Mouse (Mus musculus) neutrophil, adult 5-6 weeks (primary cell): ENCODE measurements around the gene Tmem178. TPM values are rescaled to one million over a fixed set of nuclear protein-coding genes. Genes with fewer than 3 reads are reported as not detected.

Source experiments
- ATAC-seq: fragments of 151-379, 151-347 bp; 2 replicates; pipeline ENCODE4 v1.8.0; 2017; ENCODE audit warnings: mild to moderate bottlenecking, moderate TSS enrichment; ENCODE audit not compliant: insufficient number of reproducible peaks, poor library complexity, low FRiP score, severe bottlenecking; ENCODE audit errors: extremely low read depth
- total RNA-seq: library from RNA; stranded (forward); fragments of 200-1000 nt; gene quantifications from 2 replicates; pipeline ENCODE4 v1.2.3, GENCODE M21; 2017

Gene Tmem178
- total RNA-seq, result not detected in 2 replicates

DNA sequence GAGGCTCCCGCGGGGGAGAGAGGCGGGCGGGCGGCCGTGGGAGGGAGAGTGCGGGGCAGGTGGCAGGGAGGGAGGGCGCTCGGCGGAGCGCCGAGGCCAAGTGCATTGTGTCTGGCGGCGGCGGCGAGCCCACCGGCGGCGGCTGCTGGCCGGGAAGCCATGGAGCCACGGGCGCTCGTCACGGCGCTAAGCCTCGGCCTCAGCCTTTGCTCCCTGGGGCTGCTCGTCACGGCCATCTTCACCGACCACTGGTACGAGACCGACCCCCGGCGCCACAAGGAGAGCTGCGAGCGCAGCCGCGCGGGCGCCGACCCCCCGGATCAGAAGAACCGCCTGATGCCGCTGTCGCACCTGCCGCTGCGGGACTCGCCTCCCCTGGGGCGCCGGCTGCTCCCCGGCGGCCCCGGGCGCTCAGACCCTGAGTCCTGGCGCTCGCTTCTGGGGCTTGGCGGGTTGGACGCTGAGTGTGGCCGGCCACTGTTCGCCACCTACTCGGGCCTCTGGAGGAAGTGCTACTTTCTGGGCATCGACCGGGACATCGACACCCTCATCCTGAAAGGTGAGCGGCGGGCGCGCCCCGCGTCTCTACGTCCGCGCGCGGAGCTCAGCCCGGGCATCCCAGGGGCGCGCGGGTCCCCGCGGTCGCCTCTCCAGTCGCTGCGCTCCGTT, at the start of gene Tmem178:
Tmem178 (plus strand) TSS at position 103 of the 669 bp plus-strand sequence.
- ATAC-seq, result no peak

- ATAC-seq, result no peak
Measured at GRCm38 (mm10) chr17:80896481-80896880, 48.0 kb upstream of the Tmem178 start.

DNA sequence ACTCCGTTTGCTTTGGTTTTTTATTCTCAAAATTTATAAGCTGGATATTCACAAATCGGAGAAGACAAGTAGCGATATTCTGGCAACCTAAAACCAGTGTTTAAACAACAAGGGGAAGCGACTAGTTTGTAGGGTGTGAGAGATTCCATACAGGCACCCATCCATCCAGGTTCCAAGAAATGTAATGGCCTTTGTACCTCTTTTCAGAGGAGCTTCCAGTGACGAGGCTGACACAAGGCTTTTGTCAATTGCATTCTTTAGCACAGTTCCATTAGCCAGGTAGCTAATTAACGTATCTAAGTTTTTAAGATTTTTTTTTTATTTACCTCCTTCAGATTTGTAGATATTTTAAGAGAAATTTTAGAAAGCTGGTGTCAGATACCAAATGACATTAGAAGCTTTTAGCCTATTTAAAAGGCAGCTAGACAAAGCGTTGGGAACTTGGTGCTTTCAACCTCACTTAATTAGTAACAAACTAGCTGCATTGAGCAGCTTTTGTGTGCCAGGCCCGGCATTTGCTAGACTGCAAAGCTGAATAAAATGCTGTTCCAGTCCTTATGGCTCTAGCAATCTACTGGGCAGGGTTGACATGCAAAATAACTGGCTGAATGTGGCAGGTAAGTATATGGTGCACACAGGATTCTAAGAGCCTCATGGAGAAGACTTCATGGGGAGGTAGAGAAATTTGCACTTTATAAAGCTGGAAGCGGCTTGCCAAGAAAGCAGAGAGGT, 46.6 kb upstream of the Tmem178 start:
- ATAC-seq, result no peak

GRCm38 (mm10) chr17:80899513-80900199, 44.8 kb upstream of the Tmem178 start:
- no peak for ATAC-seq

DNA sequence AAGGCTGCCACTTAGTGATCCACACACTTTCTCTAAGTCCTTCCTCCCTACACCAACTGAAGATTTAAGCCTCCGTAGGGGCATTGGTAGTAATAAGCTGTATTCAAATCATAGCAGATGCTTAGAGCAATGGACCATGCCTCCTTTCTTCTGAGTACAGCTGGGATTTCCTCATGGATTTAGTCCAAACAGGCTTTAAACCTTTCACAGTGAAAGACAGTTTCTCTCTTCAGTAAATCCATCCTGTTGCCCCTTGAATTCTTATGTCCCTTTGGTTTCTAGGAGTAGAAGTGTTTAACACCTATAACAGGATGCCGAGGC, 44.3 kb upstream of the Tmem178 start:
- ATAC-seq, result no peak

DNA sequence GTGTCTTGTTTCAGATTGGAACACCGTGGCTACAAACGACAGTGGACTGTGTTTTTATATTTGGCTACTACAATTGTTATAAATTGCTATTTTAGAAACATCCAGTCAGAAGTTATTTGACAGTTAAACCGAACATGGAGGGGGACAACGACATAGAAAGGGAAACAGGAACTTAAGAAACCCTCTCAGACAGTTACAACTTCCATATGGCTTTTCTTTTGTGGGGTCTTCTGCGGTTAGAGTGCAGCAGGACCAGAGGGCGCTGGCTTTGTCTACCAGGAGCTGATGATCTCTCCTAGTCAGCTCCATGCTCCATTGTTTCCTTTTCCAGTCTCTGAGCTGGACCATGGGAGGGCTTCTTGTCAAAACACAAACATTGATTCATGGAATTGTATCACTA, 42.5 kb upstream of the Tmem178 start:
- no peak for ATAC-seq

DNA sequence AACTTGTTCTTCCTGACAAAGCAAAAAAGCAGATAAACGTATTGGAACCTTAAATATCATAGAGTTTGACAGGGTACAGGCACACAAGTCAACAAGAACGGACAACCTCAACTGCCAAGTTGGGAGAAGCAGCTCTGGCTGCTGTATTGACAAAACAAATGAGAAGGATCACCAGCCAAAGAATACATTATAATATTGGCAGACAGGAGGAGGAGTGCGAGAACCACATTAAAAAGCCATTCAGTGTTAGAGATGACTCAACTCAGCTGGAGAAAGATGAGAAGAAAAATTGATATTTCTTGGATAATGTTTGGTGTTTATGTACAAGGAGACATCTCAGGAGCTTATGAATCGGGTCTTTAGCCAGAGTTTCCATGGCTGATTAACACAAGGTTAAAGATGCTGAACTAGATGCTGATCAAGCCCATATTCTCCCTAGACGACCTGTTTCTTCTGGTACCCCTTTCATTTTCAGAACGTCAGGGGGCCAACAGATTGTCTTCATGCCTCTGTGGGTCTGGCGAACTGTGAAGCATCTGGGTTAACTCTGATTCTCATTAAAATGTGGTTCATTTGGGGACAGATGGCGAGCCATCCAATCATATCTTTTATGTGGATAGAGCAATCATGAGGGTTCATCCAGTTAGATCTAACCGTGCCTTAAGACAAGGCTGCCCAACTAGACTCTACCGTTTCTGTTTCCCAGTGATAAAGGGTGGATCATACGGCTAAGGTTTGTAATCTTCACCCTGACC, 41.1 kb upstream of the Tmem178 start:
- ATAC-seq, result no peak

GRCm38 (mm10) chr17:80904061-80904460, 40.4 kb upstream of the Tmem178 start:
- no peak for ATAC-seq

GRCm38 (mm10) chr17:80915666-80916065, 28.8 kb upstream of the Tmem178 start:
- ATAC-seq, result no peak

DNA sequence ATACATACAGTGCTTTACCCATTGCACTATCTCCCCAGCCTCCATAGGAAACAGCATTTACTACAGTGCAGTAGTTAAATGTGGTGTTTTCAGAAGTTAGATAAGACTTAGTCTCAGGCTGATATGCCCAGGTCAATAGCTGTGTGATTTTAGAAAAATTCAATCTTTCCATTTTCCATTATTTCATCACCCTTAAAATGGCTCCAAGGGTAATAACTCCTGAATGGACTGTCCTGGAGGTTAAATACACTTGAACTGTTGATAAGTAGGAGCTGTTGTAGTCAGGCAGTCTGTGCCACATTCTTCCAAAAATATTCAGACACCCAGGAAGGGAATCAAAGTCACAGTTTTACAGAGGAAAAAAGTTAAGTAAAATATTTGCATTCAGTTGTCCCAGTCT, 25.2 kb upstream of the Tmem178 start:
- ATAC-seq, result no peak

GRCm38 (mm10) chr17:80921286-80922134, 22.9 kb upstream of the Tmem178 start:
- ATAC-seq, result no peak

- no peak for ATAC-seq
Measured at GRCm38 (mm10) chr17:80925554-80925953, 18.9 kb upstream of the Tmem178 start.

GRCm38 (mm10) chr17:80927151-80927550, 17.3 kb upstream of the Tmem178 start:
- ATAC-seq, result no peak

GRCm38 (mm10) chr17:80932716-80933115, 11.7 kb upstream of the Tmem178 start:
- no peak for ATAC-seq

- no peak for ATAC-seq
Measured at GRCm38 (mm10) chr17:80933401-80934029, 10.9 kb upstream of the Tmem178 start.

DNA sequence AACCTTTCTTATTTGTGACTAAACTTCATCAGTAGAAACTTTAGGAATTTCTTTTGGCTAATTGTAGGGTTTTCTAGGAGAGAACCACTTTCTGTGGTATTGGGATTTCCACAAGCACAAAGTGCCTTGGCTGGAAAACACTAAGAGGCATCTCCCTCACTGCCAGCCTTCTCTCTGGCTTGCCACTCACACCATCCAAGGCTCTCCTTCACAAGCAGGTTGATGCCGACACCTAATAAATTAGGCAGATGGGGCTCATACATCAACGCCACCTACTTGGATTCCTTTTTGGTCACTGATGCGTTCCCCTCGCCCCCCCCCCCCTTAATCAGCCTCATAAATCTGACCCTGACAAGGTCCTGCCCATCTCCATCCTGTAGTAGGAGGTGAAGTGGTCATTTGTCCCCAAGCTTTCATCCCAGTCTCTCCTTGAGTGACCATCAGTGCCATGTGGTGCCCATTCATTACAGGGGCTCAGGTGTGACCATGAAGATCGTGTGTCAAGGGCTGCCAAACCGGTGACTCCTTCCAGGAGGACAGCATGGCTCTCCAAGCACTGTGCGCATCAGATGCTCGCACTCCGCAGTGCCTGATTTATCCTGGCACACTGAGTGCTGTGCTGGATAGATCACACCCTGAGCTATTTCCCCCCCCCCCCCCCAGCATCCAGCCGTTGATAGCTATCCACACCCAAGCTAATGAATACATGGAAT, 8.5 kb upstream of the Tmem178 start:
- ATAC-seq, result no peak

DNA sequence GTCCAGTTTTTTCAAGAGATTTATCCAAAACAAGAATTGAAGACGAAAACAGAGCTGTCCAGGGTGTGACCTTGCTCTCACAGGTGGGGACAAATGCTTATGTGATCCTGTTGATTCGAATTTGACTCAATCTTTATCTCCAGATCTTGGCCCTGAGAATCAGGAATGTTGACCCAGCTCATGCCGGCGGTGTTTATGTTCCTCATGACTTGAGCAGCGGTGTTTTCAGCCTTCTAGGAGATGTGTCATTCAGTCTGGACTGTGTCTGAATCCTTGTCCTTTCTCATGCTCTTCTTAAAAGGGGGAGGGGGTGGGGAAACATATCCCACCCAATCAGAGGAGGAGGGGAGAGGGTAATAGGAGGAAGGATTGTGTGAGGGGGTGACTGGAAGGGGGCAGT, 7.9 kb upstream of the Tmem178 start:
- ATAC-seq, result no peak

- no peak for ATAC-seq
Measured at GRCm38 (mm10) chr17:80939833-80940232, 4.6 kb upstream of the Tmem178 start.
